Mouse (Mus musculus) C3H10T1/2 (cell line): ENCODE results near the gene 4930502E18Rik. TPM values are rescaled to one million over a fixed set of nuclear protein-coding genes. Genes with fewer than 3 reads are reported as not detected.

Experiments used
- polyA plus RNA-seq, 2 experiments: library from polyadenylated mRNA; unstranded; fragments of >200 nt; fragmentation: generic; extraction: Trizol; gene quantifications; one replicate each; pipeline ENCODE4 v1.2.1; 2012; ENCODE audit warnings: missing spikeins in 2 of 2

The 4930502E18Rik gene
- under 1 TPM in 1 of 2 experiments, not detected in 1; 0.01 TPM for polyA plus RNA-seq

GRCm38 (mm10) chrX:53724596-53724995, at the start of gene 4930502E18Rik:
Gene 4930502E18Rik (plus strand): TSS chrX:53724826.

GRCm38 (mm10) chrX:53757736-53758135, 33.1 kb downstream of the 4930502E18Rik start, which contains the start of gene 1700013H16Rik:
Gene 1700013H16Rik (minus strand): TSS chrX:53757831.

GRCm38 (mm10) chrX:53776276-53776675, 51.6 kb downstream of the 4930502E18Rik start, which contains the start of gene Zfp36l3:
Gene Zfp36l3 (minus strand): TSS chrX:53776394.

Other genes starting within 250 kb of the 4930502E18Rik start
- 1 to 10 TPM in 1 of 2 experiments, under 1 TPM in 1; 0.27 to 4.2 TPM for gene Rtl8c, start 116.8 kb upstream of the 4930502E18Rik start, polyA plus RNA-seq
- gene Gm14597, start 115.8 kb upstream of the 4930502E18Rik start, polyA plus RNA-seq, result not detected
- 100 to 1,000 TPM in 1 of 2 experiments, 10 to 100 TPM in 1; 68.1 to 123 TPM for gene Rtl8a, start 81.1 kb upstream of the 4930502E18Rik start, polyA plus RNA-seq
- gene Rtl8b, start 54.4 kb upstream of the 4930502E18Rik start, polyA plus RNA-seq, result 100 to 1,000 TPM in 1 of 2 experiments, 10 to 100 TPM in 1; 67.4 to 140 TPM
- not detected for gene 1700013H16Rik, start 33.0 kb downstream of the 4930502E18Rik start, polyA plus RNA-seq
- gene Zfp36l3, start 51.6 kb downstream of the 4930502E18Rik start, polyA plus RNA-seq, result under 1 TPM in 1 of 2 experiments, not detected in 1; 0.06 TPM
- 1 to 10 TPM in 1 of 2 experiments, under 1 TPM in 1; 0.66 to 4.6 TPM for gene Xlr, start 72.9 kb downstream of the 4930502E18Rik start, polyA plus RNA-seq